Mouse (Mus musculus): ENCODE results near the gene Isg20l2. TPM values are rescaled to one million over a fixed set of nuclear protein-coding genes. Genes with fewer than 3 reads are reported as not detected.
A peak's percentile ranks its signal among the peaks of the same experiment; 100 is the strongest.

Gene Isg20l2
- polyA plus RNA-seq, 1 experiment: 24.0 TPM

GRCm38 (mm10) chr3:87910573-87911141 is 19.5 kb upstream of the Isg20l2 start:
- DNase-seq (ENCODE audit: low spot score): peak; percentile 68

- no peak for DNase-seq (ENCODE audit: low spot score)
Observed at GRCm38 (mm10) chr3:87913491-87913890, 16.6 kb upstream of the Isg20l2 start.

GRCm38 (mm10) chr3:87913891-87914290 is 16.2 kb upstream of the Isg20l2 start:
- DNase-seq (ENCODE audit: low spot score): no peak

GRCm38 (mm10) chr3:87916990-87917389 is 13.1 kb upstream of the Isg20l2 start:
- no peak for DNase-seq (ENCODE audit: low spot score)

GRCm38 (mm10) chr3:87918551-87918950 is 11.6 kb upstream of the Isg20l2 start:
- no peak for DNase-seq (ENCODE audit: low spot score)

GRCm38 (mm10) chr3:87919336-87920108 is 10.6 kb upstream of the Isg20l2 start, which contains the start of gene Mrpl24:
Gene Mrpl24 (plus strand): TSS chr3:87919506.
- peak; percentile 45 for DNase-seq (ENCODE audit: low spot score)

GRCm38 (mm10) chr3:87920270-87920943 is 9.7 kb upstream of the Isg20l2 start:
- no peak for DNase-seq (ENCODE audit: low spot score)

- DNase-seq (ENCODE audit: low spot score): no peak
Observed at GRCm38 (mm10) chr3:87924996-87925395, 5.1 kb upstream of the Isg20l2 start.

- no peak for DNase-seq (ENCODE audit: low spot score)
Observed at GRCm38 (mm10) chr3:87927452-87927851, 2.7 kb upstream of the Isg20l2 start.

GRCm38 (mm10) chr3:87929341-87930077 is 605 bp upstream of the Isg20l2 start:
- no peak for DNase-seq (ENCODE audit: low spot score)

GRCm38 (mm10) chr3:87934026-87934425 is 3.9 kb downstream of the Isg20l2 start:
- no peak for DNase-seq (ENCODE audit: low spot score)

- DNase-seq (ENCODE audit: low spot score): no peak
Observed at GRCm38 (mm10) chr3:87934501-87934900, 4.4 kb downstream of the Isg20l2 start.

- no peak for DNase-seq (ENCODE audit: low spot score)
Observed at GRCm38 (mm10) chr3:87935201-87935600, 5.1 kb downstream of the Isg20l2 start.

- DNase-seq (ENCODE audit: low spot score): peak; percentile 63
Observed at GRCm38 (mm10) chr3:87935776-87936175, 5.7 kb downstream of the Isg20l2 start.

- no peak for DNase-seq (ENCODE audit: low spot score)
Observed at GRCm38 (mm10) chr3:87940611-87941010, 10.5 kb downstream of the Isg20l2 start.

GRCm38 (mm10) chr3:87942471-87942870 is 12.4 kb downstream of the Isg20l2 start:
- no peak for DNase-seq (ENCODE audit: low spot score)

GRCm38 (mm10) chr3:87943586-87943985 is 13.5 kb downstream of the Isg20l2 start:
- DNase-seq (ENCODE audit: low spot score): no peak

GRCm38 (mm10) chr3:87944838-87945600 is 14.9 kb downstream of the Isg20l2 start:
- DNase-seq (ENCODE audit: low spot score): no peak

GRCm38 (mm10) chr3:87945781-87946540 is 15.8 kb downstream of the Isg20l2 start:
- DNase-seq (ENCODE audit: low spot score): no peak

- DNase-seq (ENCODE audit: low spot score): no peak
Observed at GRCm38 (mm10) chr3:87946541-87946860, 16.4 kb downstream of the Isg20l2 start.

All from urinary bladder, adult 2 months (tissue).